Mouse (Mus musculus): Measurements from ENCODE around the gene Gm43191. TPM values are rescaled to one million over a fixed set of nuclear protein-coding genes. Genes with fewer than 3 reads are reported as not detected.

The Gm43191 gene
- polyA plus RNA-seq, 1 experiment from 2014 or later = not detected

- peak; percentile 94 for ATAC-seq (ENCODE audit: insufficient read depth)
- H3K4me3 ChIP-seq (replicated peaks) = no peak overlapping the region
- no peaks in the 10 kb centered on the region for H3K9me3 ChIP-seq (replicated peaks)
- no peak overlapping the region for H3K4me2 ChIP-seq
- 43% methylated on average over 7 of the region's 7 CpGs for WGBS (ENCODE audit: insufficient replicate concordance)
- peak overlapping the region; percentile 12; the same call in 1 of the 2 replicates for H3K27ac ChIP-seq (replicated peaks)
- H3K4me1 ChIP-seq (replicated peaks) = peaks cover 18% of the 10 kb centered on the region
- H3K36me3 ChIP-seq (replicated peaks) = peaks cover 64% of the 10 kb centered on the region
- no peaks in the 10 kb centered on the region for H3K27me3 ChIP-seq
- H3K9ac ChIP-seq = no peak overlapping the region
Observed at GRCm38 (mm10) chr3:116620636-116621370, 60.3 kb downstream of the Gm43191 start.

DNA sequence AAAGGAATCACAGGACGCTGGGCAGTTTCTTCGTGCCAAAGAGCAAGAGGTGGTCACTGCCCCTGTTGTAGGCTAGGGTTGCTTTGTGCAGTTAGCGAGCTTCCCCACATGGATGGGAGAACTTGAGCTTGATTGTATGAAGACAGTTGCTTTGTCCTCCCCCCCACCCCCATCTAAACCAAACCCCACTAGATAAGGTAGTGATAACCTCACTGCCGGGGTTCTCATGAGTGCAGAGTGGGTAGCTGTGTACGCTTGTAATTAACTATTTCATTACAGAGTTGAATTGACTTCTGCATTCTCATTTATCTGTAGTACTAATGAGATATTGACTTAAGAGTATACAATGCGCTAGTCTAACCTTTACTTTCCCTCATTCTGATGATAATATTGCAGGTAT is 62.2 kb downstream of the Gm43191 start:
- Histone ChIP-seq H3K4me3 (replicated peaks) (no peak overlapping the region), H3K4me2 (no peak overlapping the region), H3K9ac (no peak overlapping the region), H3K36me3 (replicated peaks) (peaks cover 81% of the 10 kb centered on the region), H3K9me3 (replicated peaks) (no peaks in the 10 kb centered on the region), H3K27ac (replicated peaks) (no peak overlapping the region), H3K27me3 (no peaks in the 10 kb centered on the region), H3K4me1 (replicated peaks) (peaks cover 34% of the 10 kb centered on the region)
- WGBS (ENCODE audit: insufficient replicate concordance) = 50% methylated on average over 6 of the region's 6 CpGs
- no peak for ATAC-seq (ENCODE audit: insufficient read depth)

DNA sequence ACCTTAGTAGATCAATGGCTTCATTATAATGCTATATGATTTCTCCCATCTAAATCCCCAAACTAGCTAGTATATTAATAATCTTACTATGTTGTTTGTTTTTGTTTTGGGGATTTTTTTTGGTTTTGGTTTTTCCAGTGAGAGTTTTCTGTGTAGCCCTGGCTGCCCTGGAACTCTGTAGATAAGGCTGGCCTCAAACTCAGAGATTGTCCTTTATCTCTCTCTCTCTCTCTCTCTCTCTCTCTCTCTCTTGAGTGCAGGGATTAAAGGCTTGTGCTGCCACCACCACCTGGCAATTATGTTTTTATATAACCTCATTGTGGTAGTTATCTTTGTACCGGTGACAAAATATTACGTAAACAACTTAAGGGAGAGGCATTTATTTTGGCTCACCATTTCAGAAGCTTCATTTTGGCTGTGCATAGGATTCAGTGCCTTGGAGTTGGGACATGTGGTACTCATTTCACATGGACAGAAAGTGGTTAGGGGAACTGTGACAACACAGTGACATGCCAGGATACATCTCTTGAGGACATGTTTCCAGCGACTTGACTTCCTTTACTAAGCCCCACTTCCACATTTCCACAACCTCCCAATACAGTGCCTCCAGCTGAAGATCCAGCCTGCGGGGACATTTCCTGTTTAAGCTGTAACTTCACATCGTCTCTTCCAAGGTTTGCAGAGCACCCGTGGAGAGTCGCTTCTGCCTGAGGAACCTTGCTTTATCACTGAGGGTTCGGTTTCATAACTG is 65.6 kb downstream of the Gm43191 start:
- ATAC-seq (ENCODE audit: insufficient read depth) = no peak
- Histone ChIP-seq H3K9ac (no peak overlapping the region), H3K9me3 (replicated peaks) (no peaks in the 10 kb centered on the region), H3K36me3 (replicated peaks) (peaks cover 75% of the 10 kb centered on the region), H3K4me1 (replicated peaks) (peaks cover 29% of the 10 kb centered on the region), H3K27ac (replicated peaks) (0 out of 2 replicates have a peak overlapping the region, but pooled peaks have one; percentile 10), H3K4me3 (replicated peaks) (no peak overlapping the region), H3K4me2 (no peak overlapping the region), H3K27me3 (no peaks in the 10 kb centered on the region)
- 63% methylated on average over 8 of the region's 8 CpGs for WGBS (ENCODE audit: insufficient replicate concordance)

- peak; percentile 66 for ATAC-seq (ENCODE audit: insufficient read depth)
- 0 out of 2 replicates have a peak within 1 kb of the TSS, but pooled peaks have one; percentile 10 for H3K27ac ChIP-seq (replicated peaks)
- H3K27me3 ChIP-seq = no peaks in the 10 kb centered on the region
- no peaks in the 10 kb centered on the region for H3K9me3 ChIP-seq (replicated peaks)
- H3K4me1 ChIP-seq (replicated peaks) = peaks cover 23% of the 10 kb centered on the region; the same call in 1 of the 2 replicates
- H3K4me2 ChIP-seq = peak within 1 kb of the TSS; percentile 8; the same call in 1 of the 2 replicates
- 77% methylated on average over 10 of the region's 10 CpGs for WGBS (ENCODE audit: insufficient replicate concordance)
- H3K9ac ChIP-seq = no peak within 1 kb of the TSS
- no peak within 1 kb of the TSS for H3K4me3 ChIP-seq (replicated peaks)
- peaks cover 74% of the 10 kb centered on the region for H3K36me3 ChIP-seq (replicated peaks)
Observed at GRCm38 (mm10) chr3:116614295-116614892, 66.7 kb downstream of the Gm43191 start, which contains the start of gene Trmt13. TSS of gene Trmt13 (minus strand) at chr3:116614587.

DNA sequence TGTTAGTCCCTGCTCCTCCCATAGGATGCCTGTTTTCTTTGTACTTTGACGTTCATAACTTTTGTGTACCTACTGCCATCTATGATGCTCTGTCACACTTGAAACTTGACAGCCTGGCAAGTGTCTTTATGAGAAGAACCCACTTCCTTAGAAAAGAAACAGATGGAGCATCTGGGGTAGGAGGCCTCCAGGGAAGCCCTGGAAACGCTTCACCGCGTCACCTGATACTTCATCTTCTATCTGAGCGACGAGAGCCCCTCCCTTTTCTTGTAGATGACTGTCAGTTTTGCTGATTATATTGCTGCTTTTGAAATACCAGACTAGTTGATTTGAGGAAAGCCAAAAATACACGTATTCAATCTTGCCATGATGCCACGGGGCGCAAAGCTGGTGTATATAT is 76.5 kb downstream of the Gm43191 start:
- Histone ChIP-seq H3K9ac (no peak overlapping the region), H3K4me3 (replicated peaks) (no peak overlapping the region), H3K27me3 (no peaks in the 10 kb centered on the region), H3K27ac (replicated peaks) (no peak overlapping the region), H3K4me2 (no peak overlapping the region), H3K9me3 (replicated peaks) (no peaks in the 10 kb centered on the region), H3K4me1 (replicated peaks) (no peaks in the 10 kb centered on the region), H3K36me3 (replicated peaks) (peaks cover 65% of the 10 kb centered on the region)
- ATAC-seq (ENCODE audit: insufficient read depth) = no peak
- 86% methylated on average over 9 of the region's 9 CpGs for WGBS (ENCODE audit: insufficient replicate concordance)

- Histone ChIP-seq H3K4me1 (replicated peaks) (peaks cover 13% of the 10 kb centered on the region; the same call in 1 of the 2 replicates), H3K36me3 (replicated peaks) (peaks cover 44% of the 10 kb centered on the region), H3K9me3 (replicated peaks) (no peaks in the 10 kb centered on the region), H3K27ac (replicated peaks) (no peak overlapping the region), H3K4me3 (replicated peaks) (no peak overlapping the region), H3K27me3 (no peaks in the 10 kb centered on the region), H3K4me2 (no peak overlapping the region), H3K9ac (no peak overlapping the region)
- ATAC-seq (ENCODE audit: insufficient read depth) = no peak
- WGBS (ENCODE audit: insufficient replicate concordance) = 85% methylated on average over 5 of the region's 5 CpGs
Observed at GRCm38 (mm10) chr3:116601781-116602180, 79.3 kb downstream of the Gm43191 start.

- Histone ChIP-seq H3K4me1 (replicated peaks) (peaks cover 20% of the 10 kb centered on the region), H3K9me3 (replicated peaks) (no peaks in the 10 kb centered on the region), H3K27ac (replicated peaks) (no peak overlapping the region), H3K27me3 (no peaks in the 10 kb centered on the region), H3K4me3 (replicated peaks) (no peak overlapping the region), H3K36me3 (replicated peaks) (peaks cover 38% of the 10 kb centered on the region), H3K4me2 (no peak overlapping the region), H3K9ac (no peak overlapping the region)
- ATAC-seq (ENCODE audit: insufficient read depth) = no peak
- 63% methylated on average over 5 of the region's 5 CpGs for WGBS (ENCODE audit: insufficient replicate concordance)
Observed at GRCm38 (mm10) chr3:116601005-116601404, 80.1 kb downstream of the Gm43191 start.

GRCm38 (mm10) chr3:116599705-116600104 is 81.4 kb downstream of the Gm43191 start:
- Histone ChIP-seq H3K4me1 (replicated peaks) (peaks cover 22% of the 10 kb centered on the region), H3K27me3 (no peaks in the 10 kb centered on the region), H3K4me3 (replicated peaks) (no peak overlapping the region), H3K27ac (replicated peaks) (no peak overlapping the region), H3K4me2 (no peak overlapping the region), H3K9me3 (replicated peaks) (no peaks in the 10 kb centered on the region), H3K9ac (no peak overlapping the region), H3K36me3 (replicated peaks) (peaks cover 31% of the 10 kb centered on the region)
- ATAC-seq (ENCODE audit: insufficient read depth) = no peak
- 75% methylated on average over 2 of the region's 2 CpGs for WGBS (ENCODE audit: insufficient replicate concordance)

GRCm38 (mm10) chr3:116595603-116595991 is 85.5 kb downstream of the Gm43191 start:
- Histone ChIP-seq H3K4me3 (replicated peaks) (peak overlapping the region; percentile 78), H3K36me3 (replicated peaks) (peaks cover 20% of the 10 kb centered on the region), H3K27me3 (no peaks in the 10 kb centered on the region), H3K4me2 (peak overlapping the region; percentile 80), H3K9me3 (replicated peaks) (no peaks in the 10 kb centered on the region), H3K4me1 (replicated peaks) (peaks cover 30% of the 10 kb centered on the region), H3K27ac (replicated peaks) (peak overlapping the region; percentile 84), H3K9ac (peak overlapping the region; percentile 83)
- no peak for ATAC-seq (ENCODE audit: insufficient read depth)
- 5% methylated on average over 10 of the region's 10 CpGs for WGBS (ENCODE audit: insufficient replicate concordance)

DNA sequence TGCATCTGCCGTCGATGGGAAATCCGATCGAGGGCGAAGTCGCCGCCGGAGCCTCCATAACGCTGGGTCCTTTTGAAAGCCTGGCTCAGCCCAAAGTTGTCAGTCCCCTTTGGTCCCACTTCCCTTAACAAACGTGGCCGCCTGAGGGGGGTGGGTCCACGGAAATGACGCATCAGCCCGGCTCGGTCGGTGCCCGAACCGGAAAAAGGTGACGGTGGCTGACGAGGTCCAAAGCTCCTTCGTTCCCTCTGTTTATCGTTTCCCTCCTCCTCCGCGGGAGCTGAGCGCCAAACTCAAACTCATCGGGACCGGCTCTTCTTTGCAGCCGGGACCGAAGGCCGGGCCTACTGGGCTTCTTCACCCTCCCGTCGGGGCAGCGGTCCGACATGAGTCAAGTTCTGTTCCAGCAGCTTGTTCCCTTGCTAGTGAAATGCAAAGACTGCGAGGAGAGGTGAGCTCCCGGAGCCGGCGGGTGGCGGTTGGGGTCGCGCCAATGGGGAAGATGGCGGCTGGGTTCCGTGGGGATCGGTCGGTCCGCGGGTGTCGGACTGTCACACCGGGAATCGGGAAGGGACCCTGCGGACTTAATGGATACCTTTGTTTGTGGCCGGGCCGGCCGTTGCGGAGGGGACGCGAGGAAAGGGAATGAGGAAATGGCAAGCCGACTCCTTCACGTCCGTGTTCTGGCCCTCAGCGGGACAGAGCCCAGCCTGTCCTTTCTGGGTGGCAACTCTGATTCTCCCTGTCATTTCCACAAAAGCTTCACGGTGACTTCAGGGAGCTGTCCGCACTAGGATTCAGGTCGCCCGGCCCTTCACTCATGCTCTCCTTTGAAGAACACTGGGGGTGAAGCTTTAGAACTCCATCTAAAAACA is 86.1 kb downstream of the Gm43191 start, which contains the start of gene Sass6:
TSS of gene Sass6 (plus strand) at position 255 of the 875 bp plus-strand sequence.
- H3K36me3 ChIP-seq (replicated peaks) = peaks cover 26% of the 10 kb centered on the region
- H3K27me3 ChIP-seq = no peaks in the 10 kb centered on the region
- H3K9ac ChIP-seq = peak within 1 kb of the TSS; percentile 83
- peaks cover 30% of the 10 kb centered on the region for H3K4me1 ChIP-seq (replicated peaks)
- peak; percentile 94 for ATAC-seq (ENCODE audit: insufficient read depth)
- peak within 1 kb of the TSS; percentile 80 for H3K4me2 ChIP-seq
- H3K9me3 ChIP-seq (replicated peaks) = no peaks in the 10 kb centered on the region
- peak within 1 kb of the TSS; percentile 84 for H3K27ac ChIP-seq (replicated peaks)
- peak within 1 kb of the TSS; percentile 78 for H3K4me3 ChIP-seq (replicated peaks)
- WGBS (ENCODE audit: insufficient replicate concordance) = under 1% methylated on average over 65 of the region's 65 CpGs
